Mouse (Mus musculus): ENCODE data around the gene Pole4. TPM values are rescaled to one million over a fixed set of nuclear protein-coding genes. Genes with fewer than 3 reads are reported as not detected.

Gene Pole4
- polyA plus RNA-seq, 1 experiment from 2014 or later: 110 TPM

- H3K4me2 ChIP-seq: no peak overlapping the region
- H3K36me3 ChIP-seq: no peaks in the 10 kb centered on the region
- no peaks in the 10 kb centered on the region for H3K27me3 ChIP-seq
- no peak overlapping the region for H3K27ac ChIP-seq
- WGBS: 95% methylated on average over 4 of the region's 4 CpGs
- no peak overlapping the region for H3K9ac ChIP-seq
- H3K4me1 ChIP-seq: no peaks in the 10 kb centered on the region
- no peaks in the 10 kb centered on the region for H3K9me3 ChIP-seq
- no peak overlapping the region for H3K4me3 ChIP-seq
- no peak for ATAC-seq (ENCODE audit: borderline replicate concordance, extremely low read depth, low FRiP score, low TSS enrichment)
Observed at GRCm38 (mm10) chr6:82608756-82609155, 96.4 kb downstream of the Pole4 start.

GRCm38 (mm10) chr6:82604791-82605190, 100.4 kb downstream of the Pole4 start:
- Histone ChIP-seq H3K4me1 (no peaks in the 10 kb centered on the region), H3K9me3 (no peaks in the 10 kb centered on the region), H3K4me3 (no peak overlapping the region), H3K36me3 (no peaks in the 10 kb centered on the region), H3K9ac (no peak overlapping the region), H3K27me3 (no peaks in the 10 kb centered on the region), H3K4me2 (no peak overlapping the region), H3K27ac (no peak overlapping the region)
- WGBS: 51% methylated on average over 8 of the region's 8 CpGs
- ATAC-seq (ENCODE audit: borderline replicate concordance, extremely low read depth, low FRiP score, low TSS enrichment): no peak

DNA sequence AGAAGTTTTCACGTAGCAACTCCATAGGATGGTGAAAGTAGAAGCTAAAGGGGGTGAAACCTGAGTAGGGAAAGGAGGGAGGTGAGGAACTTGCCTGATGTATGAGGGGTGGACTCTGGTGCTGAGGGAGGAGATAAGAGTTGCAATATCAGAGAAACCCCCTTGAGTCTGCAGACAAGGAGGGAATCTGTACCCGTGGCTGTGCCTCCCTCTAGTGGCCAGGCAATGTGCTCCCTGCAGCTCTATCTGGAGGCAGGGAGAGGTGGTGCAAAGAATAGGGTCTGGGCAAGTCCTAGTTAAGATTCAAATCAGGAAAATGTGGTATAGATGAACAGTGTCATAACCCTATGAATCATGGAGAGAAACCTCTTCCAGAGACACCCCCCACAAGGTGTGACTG, 101.5 kb downstream of the Pole4 start:
- Histone ChIP-seq H3K27ac (no peak overlapping the region), H3K9ac (no peak overlapping the region), H3K4me1 (no peaks in the 10 kb centered on the region), H3K9me3 (no peaks in the 10 kb centered on the region), H3K4me3 (no peak overlapping the region), H3K36me3 (no peaks in the 10 kb centered on the region), H3K27me3 (no peaks in the 10 kb centered on the region), H3K4me2 (no peak overlapping the region)
- WGBS: 30% methylated on average over 2 of the region's 2 CpGs
- ATAC-seq (ENCODE audit: borderline replicate concordance, extremely low read depth, low FRiP score, low TSS enrichment): no peak

DNA sequence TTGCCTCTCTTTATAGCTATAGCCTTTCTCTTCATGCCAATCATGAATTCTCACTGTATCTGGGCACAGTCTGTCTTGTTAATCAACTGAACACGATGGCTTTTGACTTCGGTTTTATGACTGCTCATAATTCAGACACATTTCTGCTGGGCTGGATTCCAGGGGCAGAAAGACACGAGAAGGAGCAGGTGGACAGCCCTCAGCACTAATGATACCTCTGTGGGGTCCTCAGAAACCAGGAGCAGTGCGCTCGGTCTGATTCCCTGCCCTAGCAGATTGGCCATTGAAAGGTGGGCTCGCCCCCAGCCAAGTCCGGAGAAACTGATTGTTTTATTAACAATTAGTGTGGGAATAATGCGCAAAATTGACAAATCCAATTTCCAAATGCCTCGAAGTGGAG, 101.9 kb downstream of the Pole4 start:
- no peaks in the 10 kb centered on the region for H3K9me3 ChIP-seq
- H3K27ac ChIP-seq: no peak overlapping the region
- no peak for ATAC-seq (ENCODE audit: borderline replicate concordance, extremely low read depth, low FRiP score, low TSS enrichment)
- no peaks in the 10 kb centered on the region for H3K27me3 ChIP-seq
- H3K4me3 ChIP-seq: no peak overlapping the region
- H3K9ac ChIP-seq: no peak overlapping the region
- H3K4me1 ChIP-seq: no peaks in the 10 kb centered on the region
- H3K4me2 ChIP-seq: no peak overlapping the region
- 75% methylated on average over 9 of the region's 9 CpGs for WGBS
- no peaks in the 10 kb centered on the region for H3K36me3 ChIP-seq

GRCm38 (mm10) chr6:82595461-82596090, 109.6 kb downstream of the Pole4 start:
- Histone ChIP-seq H3K27ac (no peak overlapping the region), H3K9ac (no peak overlapping the region), H3K4me3 (no peak overlapping the region), H3K9me3 (no peaks in the 10 kb centered on the region), H3K4me1 (no peaks in the 10 kb centered on the region), H3K36me3 (no peaks in the 10 kb centered on the region), H3K4me2 (no peak overlapping the region), H3K27me3 (no peaks in the 10 kb centered on the region)
- no peak for ATAC-seq (ENCODE audit: borderline replicate concordance, extremely low read depth, low FRiP score, low TSS enrichment)
- WGBS: 68% methylated on average over 8 of the region's 8 CpGs

- Histone ChIP-seq H3K27me3 (no peaks in the 10 kb centered on the region), H3K9ac (no peak overlapping the region), H3K36me3 (no peaks in the 10 kb centered on the region), H3K4me1 (no peaks in the 10 kb centered on the region), H3K27ac (no peak overlapping the region), H3K4me3 (no peak overlapping the region), H3K9me3 (no peaks in the 10 kb centered on the region), H3K4me2 (no peak overlapping the region)
- WGBS: 80% methylated on average over 7 of the region's 7 CpGs
- ATAC-seq (ENCODE audit: borderline replicate concordance, extremely low read depth, low FRiP score, low TSS enrichment): no peak
Observed at GRCm38 (mm10) chr6:82589387-82589786, 115.8 kb downstream of the Pole4 start.

DNA sequence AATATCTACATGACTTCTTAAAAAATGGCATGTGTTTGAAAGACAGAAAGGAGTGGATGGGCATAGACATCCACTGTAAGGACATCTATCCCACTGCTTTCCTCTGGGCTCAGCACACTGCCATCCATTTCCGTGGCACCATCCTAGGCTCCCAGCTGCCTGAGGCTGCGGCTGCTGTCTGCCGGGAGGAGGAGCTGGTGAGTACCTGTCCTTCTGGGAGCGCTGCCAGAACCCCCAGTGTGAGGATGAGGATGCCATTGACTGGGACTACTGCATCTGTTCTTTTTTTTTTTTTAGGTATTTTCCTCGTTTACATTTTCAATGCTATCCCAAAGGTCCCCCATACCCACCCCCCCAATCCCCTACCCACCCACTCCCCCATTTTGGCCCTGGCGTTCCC, 119.8 kb downstream of the Pole4 start:
- Histone ChIP-seq H3K4me3 (no peak overlapping the region), H3K9me3 (no peaks in the 10 kb centered on the region), H3K27me3 (no peaks in the 10 kb centered on the region), H3K27ac (no peak overlapping the region), H3K4me1 (no peaks in the 10 kb centered on the region), H3K4me2 (no peak overlapping the region), H3K9ac (no peak overlapping the region), H3K36me3 (no peaks in the 10 kb centered on the region)
- no peak for ATAC-seq (ENCODE audit: borderline replicate concordance, extremely low read depth, low FRiP score, low TSS enrichment)
- WGBS: 46% methylated on average over 6 of the region's 6 CpGs

DNA sequence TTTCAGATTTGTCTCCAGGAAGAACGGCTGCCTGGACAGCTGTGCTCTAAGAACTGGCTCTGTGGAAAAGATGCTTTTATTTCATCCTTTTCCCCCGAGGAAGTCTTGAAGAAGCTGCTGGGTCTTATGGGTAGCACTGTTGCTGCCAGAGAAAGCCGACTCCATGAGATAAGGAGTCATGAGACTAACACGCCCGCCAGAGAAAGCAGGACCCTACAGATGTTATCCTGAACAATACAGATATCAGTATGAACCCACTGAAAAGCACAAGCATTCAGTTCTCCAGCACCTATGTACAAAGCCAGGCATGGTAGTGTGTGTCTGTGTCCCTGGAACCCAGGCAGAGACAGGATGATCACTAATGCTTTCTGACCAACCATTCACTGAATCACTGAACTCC, 129.7 kb downstream of the Pole4 start:
- Histone ChIP-seq H3K36me3 (no peaks in the 10 kb centered on the region), H3K4me3 (no peak overlapping the region), H3K9ac (no peak overlapping the region), H3K27me3 (no peaks in the 10 kb centered on the region), H3K4me2 (no peak overlapping the region), H3K4me1 (no peaks in the 10 kb centered on the region), H3K27ac (no peak overlapping the region), H3K9me3 (no peaks in the 10 kb centered on the region)
- WGBS: 67% methylated on average over 5 of the region's 5 CpGs
- ATAC-seq (ENCODE audit: borderline replicate concordance, extremely low read depth, low FRiP score, low TSS enrichment): no peak

Other genes with a start within 250 kb of the Pole4 start
- 19.9 and 21.2 TPM in 2 replicates for gene Hk2, start 69.1 kb upstream of the Pole4 start, polyA plus RNA-seq (2015; fragmentation: Nextera tagmentation; extraction: Ambion mirVana)
- gene Sema4f, start 234.4 kb upstream of the Pole4 start, polyA plus RNA-seq (2015; fragmentation: Nextera tagmentation; extraction: Ambion mirVana): 14.0 TPM in 2 replicates
- 1.9 and 2.5 TPM in 2 replicates for gene M1ap, start 241.5 kb upstream of the Pole4 start, polyA plus RNA-seq (2015; fragmentation: Nextera tagmentation; extraction: Ambion mirVana)

Measured in lung, embryonic 15.5 days (tissue).